Mouse (Mus musculus): ENCODE results near the gene Col25a1.
A peak's percentile ranks its signal among the peaks of the same experiment; 100 is the strongest.

Gene Col25a1

DNA sequence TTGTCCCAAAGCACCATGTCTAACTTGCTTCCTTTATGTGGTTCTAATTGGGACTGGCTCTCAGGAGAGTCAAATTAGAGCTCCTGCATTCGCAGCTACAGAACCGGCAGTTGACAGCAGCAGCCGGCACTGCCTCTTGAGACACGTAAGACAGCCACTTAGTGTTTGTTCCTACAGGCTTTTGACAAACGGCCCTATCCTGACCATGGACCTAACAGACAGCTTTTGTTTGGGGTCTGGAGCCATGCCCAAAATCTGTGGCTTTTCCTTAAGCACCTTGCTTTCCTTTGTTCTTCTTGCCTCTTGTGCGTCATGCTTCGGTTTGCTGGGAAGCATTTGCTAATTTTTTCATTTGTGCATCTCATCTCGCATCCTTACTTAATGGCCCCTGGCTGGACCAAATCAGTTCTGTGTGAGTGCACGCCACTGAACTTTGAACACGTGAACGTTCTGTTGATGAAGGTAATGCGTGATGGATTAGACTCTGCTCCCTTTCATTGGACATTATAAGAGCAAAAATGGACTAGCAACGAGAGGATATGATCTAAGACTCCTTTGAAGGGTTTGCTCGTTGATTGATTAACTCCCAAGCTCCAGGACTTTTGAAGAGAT lies 179.5 kb downstream of the Col25a1 start:
- peak; percentile 9 for DNase-seq (ENCODE audit: low read depth, low spot score)

DNA sequence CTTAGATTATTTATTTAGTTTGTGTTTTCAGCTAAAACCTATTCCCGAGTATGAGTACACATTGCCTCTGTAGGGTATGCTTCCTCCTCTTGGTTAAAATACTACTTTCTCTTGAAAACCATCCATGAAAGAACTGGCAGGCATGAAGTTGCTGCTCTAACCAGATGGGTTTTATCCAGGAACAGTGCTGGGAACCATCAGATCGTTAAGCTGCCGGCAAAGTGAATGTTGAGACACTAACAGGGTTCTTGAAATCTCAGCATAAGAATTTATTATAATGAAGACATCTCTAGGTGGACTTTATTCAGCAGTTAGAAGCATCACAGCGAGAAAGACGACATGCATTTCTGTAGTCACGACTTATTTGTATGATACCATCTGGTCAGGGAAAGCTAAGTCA lies 181.9 kb downstream of the Col25a1 start:
- no peak for DNase-seq (ENCODE audit: low read depth, low spot score)

- no peak for DNase-seq (ENCODE audit: low read depth, low spot score)
These were observed 196.0 kb downstream of the Col25a1 start for GRCm38 (mm10) chr3:130327039-130328015.

- no peak for DNase-seq (ENCODE audit: low read depth, low spot score)
These were observed 197.6 kb downstream of the Col25a1 start for GRCm38 (mm10) chr3:130328909-130329308.

DNA sequence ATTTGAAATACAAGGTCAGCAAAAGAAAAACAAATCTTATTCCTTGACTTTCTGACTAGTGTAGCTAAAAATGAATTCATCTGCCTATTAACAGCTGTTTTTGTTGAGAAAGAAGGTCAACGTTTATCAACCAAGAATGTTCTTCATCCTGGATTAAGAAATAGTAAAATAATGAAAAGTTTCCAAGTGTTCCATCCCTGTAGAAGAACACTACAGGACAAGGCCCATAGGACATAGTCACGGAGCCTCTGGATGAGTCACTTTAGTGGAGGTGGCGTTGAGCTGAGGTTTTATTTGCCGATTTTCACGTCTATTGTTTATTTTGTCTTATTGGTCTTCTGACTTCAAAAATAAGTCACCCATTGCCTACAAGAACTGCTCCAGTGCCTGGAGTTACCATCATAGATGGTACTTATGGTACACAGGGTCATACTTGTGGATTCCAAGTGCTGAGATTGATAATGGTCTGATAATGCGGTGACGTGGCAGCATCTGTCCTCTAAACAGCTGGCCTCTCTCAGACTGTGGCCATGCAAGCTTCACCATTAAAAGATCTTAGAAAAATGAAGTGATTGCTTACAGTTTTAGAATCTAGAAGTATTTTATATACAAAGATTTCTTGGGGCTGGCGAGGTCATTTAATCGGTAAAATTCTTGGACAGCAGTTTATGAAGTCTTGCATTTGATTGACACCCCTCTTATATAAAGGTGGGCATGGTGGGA lies 198.7 kb downstream of the Col25a1 start:
- DNase-seq (ENCODE audit: low read depth, low spot score): no peak

GRCm38 (mm10) chr3:130330556-130330950 lies 199.3 kb downstream of the Col25a1 start:
- no peak for DNase-seq (ENCODE audit: low read depth, low spot score)

- no peak for DNase-seq (ENCODE audit: low read depth, low spot score)
These were observed 201.1 kb downstream of the Col25a1 start for GRCm38 (mm10) chr3:130332347-130332913.

- peak; percentile 46 for DNase-seq (ENCODE audit: low read depth, low spot score)
These were observed 206.6 kb downstream of the Col25a1 start for GRCm38 (mm10) chr3:130337857-130338256.

DNA sequence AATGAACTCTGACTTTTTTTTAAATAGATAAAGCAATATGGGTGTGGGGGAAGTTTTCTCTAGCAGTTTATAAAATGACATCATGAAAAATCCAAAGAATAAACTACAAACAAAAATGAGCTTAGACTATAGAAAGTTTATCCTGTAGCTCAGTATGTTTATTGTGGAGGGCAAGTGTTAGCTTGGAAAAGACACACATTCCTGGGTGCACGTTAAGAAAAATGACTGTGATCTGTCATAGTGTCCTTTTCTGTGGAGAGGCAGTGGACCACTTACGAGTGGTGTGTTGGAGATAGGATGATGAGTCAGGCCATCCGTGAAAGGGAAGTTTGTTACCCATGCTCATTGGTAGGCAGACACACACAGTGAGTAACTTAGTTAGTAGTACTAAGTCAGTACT lies 207.1 kb downstream of the Col25a1 start:
- DNase-seq (ENCODE audit: low read depth, low spot score): no peak

DNA sequence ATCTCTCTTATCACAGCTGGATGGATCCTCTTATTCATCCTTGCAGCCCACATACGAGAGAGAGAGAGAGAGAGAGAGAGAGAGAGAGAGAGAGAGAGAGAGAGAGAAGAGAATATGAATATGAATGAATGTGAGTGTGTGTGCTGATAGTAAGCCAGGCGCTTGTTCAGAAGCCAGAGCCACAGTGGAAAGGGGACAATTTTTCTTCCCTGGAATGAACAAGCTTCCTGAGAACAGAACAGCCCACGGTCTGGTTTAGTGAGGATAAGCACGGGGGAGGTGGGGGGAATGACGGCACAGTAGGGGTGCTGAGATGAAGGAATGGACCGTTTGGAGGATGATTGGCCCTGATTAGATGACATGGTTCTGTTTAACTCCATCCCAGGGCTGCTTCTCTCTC lies 218.9 kb downstream of the Col25a1 start:
- DNase-seq (ENCODE audit: low read depth, low spot score): no peak

- no peak for DNase-seq (ENCODE audit: low read depth, low spot score)
These were observed 223.2 kb downstream of the Col25a1 start for GRCm38 (mm10) chr3:130354399-130355039.

GRCm38 (mm10) chr3:130356575-130357173 lies 225.4 kb downstream of the Col25a1 start:
- DNase-seq (ENCODE audit: low read depth, low spot score): no peak

GRCm38 (mm10) chr3:130360813-130361212 lies 229.5 kb downstream of the Col25a1 start:
- DNase-seq (ENCODE audit: low read depth, low spot score): no peak

- DNase-seq (ENCODE audit: low read depth, low spot score): no peak
These were observed 230.6 kb downstream of the Col25a1 start for GRCm38 (mm10) chr3:130361922-130362321.

- DNase-seq (ENCODE audit: low read depth, low spot score): no peak
These were observed 231.6 kb downstream of the Col25a1 start for GRCm38 (mm10) chr3:130362797-130363367.

DNA sequence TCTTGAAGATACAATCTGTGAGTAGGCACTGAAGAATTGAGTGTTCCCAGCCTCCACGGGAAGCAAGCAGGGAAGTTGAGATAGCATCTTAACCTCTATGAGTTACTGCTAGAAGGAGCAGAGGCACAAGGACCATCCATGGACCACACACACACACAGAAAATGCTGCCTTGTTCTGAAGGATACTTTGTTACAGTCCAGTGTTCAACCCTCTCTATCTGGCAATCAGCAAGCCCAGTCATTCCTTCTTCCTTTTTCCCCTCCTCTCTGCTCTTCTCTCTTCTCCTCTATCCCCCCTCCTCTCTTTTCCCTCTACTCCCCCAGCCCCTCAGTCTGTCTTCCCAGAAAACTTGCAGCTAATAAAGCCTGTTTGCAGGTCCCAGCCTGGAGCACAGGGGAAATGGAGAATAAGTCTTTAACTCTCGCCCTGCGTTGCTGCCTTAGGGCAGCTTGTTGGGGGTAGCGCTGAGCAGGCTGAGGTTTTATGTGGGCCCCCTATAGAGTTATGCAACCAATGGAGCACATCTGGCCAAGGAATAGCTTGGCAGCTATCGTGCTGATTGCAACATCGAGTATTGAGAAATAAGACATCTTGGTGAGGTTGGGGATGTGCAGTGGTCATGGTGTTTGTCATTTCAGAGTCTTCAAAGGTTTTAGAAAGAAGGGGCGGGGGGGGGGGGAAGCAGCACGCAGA lies 235.8 kb downstream of the Col25a1 start:
- DNase-seq (ENCODE audit: low read depth, low spot score): no peak

GRCm38 (mm10) chr3:130368352-130368751 lies 237.1 kb downstream of the Col25a1 start:
- no peak for DNase-seq (ENCODE audit: low read depth, low spot score)

GRCm38 (mm10) chr3:130369113-130369512 lies 237.8 kb downstream of the Col25a1 start:
- no peak for DNase-seq (ENCODE audit: low read depth, low spot score)

DNA sequence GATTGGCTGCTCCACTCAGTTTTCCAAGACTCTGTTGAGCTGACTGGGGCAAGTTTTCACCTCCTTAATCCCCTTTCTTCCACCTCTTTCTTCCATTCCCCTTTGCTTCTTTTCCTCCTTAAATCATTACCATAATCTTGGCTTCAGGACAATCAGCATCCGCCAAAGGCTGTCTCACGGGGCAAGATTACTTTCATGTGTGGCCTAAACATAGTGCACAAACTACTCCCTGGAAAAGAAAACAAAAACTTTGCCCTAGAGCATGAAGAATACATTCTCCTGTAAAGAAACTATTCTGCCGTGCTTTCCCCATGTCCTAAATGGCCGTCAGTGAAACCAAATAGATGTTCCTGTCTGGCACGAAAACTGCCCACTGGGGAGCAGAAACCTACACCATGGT lies 238.9 kb downstream of the Col25a1 start:
- no peak for DNase-seq (ENCODE audit: low read depth, low spot score)

DNA sequence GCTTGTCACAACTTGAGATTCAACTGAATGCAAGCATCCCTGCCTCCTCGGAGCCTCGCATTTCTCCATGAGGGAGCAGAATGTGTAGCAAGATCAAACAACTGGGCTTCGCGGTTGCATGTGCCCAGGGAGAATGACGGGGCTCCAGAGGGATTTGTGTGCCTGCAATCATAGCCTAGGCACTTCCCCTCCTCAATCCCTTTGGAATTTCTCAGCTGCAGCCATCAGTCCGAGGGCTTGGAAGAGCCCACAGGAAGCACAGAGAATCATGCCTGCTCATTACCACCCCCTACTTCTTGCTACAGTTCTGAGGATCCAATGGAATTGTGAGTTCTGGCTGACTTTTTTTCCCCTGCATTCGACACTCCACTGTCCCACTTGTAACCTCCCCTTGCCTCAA lies 241.8 kb downstream of the Col25a1 start:
- no peak for DNase-seq (ENCODE audit: low read depth, low spot score)

Data from embryo, embryonic 11.5 days (tissue).